Mouse (Mus musculus): ENCODE data around the gene Tspan17.
A peak's percentile ranks its signal among the peaks of the same experiment; 100 is the strongest.

The Tspan17 gene

GRCm38 (mm10) chr13:54805134-54805838 is 16.1 kb downstream of the Tspan17 start:
- DNase-seq (ENCODE audit: low read depth, low spot score), result no peak

GRCm38 (mm10) chr13:54806434-54806976 is 17.3 kb downstream of the Tspan17 start:
- DNase-seq (ENCODE audit: low read depth, low spot score), result no peak

- peak; percentile 39 for DNase-seq (ENCODE audit: low read depth, low spot score)
Measured at GRCm38 (mm10) chr13:54808067-54808466, 18.9 kb downstream of the Tspan17 start.

DNA sequence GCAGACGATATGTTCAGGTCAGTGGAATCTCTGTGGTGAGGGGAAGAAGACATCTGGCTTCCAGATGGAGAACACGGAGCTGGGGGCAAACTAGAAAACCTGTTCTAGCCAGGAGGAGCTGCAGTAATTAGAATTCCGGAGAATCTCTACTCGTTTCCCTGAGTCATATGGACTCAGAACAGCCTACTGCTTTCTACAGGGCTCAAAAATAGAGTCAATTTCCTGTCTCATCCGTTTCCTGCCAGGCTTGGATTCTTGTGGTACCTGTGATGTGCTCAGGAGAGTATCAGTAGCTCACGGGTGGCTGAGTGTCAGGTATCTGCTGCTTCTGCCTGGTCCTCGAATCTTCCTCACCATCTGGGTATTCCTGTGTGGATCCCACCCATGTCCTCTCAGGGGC is 22.3 kb downstream of the Tspan17 start:
- DNase-seq (ENCODE audit: low read depth, low spot score), result peak; percentile 67

- no peak for DNase-seq (ENCODE audit: low read depth, low spot score)
Measured at GRCm38 (mm10) chr13:54813381-54813780, 24.2 kb downstream of the Tspan17 start.

GRCm38 (mm10) chr13:54818399-54819254 is 29.4 kb downstream of the Tspan17 start:
- no peak for DNase-seq (ENCODE audit: low read depth, low spot score)

DNA sequence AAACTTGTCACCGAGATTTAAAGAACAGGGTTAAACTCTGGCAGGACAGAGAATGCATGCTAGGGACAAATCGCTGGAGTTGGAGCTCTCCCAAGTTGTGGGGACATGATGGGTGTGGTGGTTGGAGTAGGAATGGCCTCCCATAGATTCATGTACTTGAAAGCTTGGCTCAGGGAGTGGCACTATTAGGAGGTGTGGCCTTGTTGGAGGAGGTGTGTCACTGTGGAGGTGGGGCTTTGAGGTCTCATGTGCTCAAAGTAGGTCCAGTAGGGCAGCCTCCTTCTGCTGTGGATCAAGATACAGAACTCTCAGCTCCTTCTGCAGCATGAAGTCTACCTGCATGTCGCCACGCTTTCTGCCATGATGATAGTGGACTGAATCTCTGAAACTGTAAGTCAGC is 31.9 kb downstream of the Tspan17 start:
- no peak for DNase-seq (ENCODE audit: low read depth, low spot score)

DNA sequence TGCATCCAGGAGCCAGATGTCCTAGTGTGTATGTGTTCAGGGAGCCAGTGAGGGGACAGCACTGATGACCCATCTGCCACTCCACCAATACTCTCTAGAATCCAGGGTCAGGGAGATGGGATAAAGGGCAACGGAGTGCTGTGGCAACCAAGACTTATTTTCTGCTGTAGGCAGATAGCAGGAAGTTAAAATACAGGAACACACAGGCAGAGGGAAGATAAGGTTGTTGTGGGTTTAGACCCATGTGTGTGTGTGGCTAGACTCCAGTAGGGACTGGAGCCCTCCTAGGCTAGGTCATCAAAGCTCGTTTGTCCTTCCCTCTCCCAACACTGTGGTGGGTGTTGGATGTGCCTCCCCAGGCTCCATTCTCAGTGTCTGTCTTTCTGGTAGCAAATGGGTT is 32.8 kb downstream of the Tspan17 start:
- no peak for DNase-seq (ENCODE audit: low read depth, low spot score)

GRCm38 (mm10) chr13:54824111-54824931 is 35.1 kb downstream of the Tspan17 start:
- no peak for DNase-seq (ENCODE audit: low read depth, low spot score)

GRCm38 (mm10) chr13:54827992-54828391 is 38.8 kb downstream of the Tspan17 start:
- no peak for DNase-seq (ENCODE audit: low read depth, low spot score)

GRCm38 (mm10) chr13:54828508-54828907 is 39.3 kb downstream of the Tspan17 start:
- no peak for DNase-seq (ENCODE audit: low read depth, low spot score)

GRCm38 (mm10) chr13:54829450-54829849 is 40.3 kb downstream of the Tspan17 start:
- no peak for DNase-seq (ENCODE audit: low read depth, low spot score)

- no peak for DNase-seq (ENCODE audit: low read depth, low spot score)
Measured at GRCm38 (mm10) chr13:54836351-54837030, 47.3 kb downstream of the Tspan17 start.

GRCm38 (mm10) chr13:54837061-54837460 is 47.9 kb downstream of the Tspan17 start:
- no peak for DNase-seq (ENCODE audit: low read depth, low spot score)

- DNase-seq (ENCODE audit: low read depth, low spot score), result no peak
Measured at GRCm38 (mm10) chr13:54837471-54837889, 48.3 kb downstream of the Tspan17 start.

GRCm38 (mm10) chr13:54838540-54838939 is 49.4 kb downstream of the Tspan17 start:
- no peak for DNase-seq (ENCODE audit: low read depth, low spot score)

DNA sequence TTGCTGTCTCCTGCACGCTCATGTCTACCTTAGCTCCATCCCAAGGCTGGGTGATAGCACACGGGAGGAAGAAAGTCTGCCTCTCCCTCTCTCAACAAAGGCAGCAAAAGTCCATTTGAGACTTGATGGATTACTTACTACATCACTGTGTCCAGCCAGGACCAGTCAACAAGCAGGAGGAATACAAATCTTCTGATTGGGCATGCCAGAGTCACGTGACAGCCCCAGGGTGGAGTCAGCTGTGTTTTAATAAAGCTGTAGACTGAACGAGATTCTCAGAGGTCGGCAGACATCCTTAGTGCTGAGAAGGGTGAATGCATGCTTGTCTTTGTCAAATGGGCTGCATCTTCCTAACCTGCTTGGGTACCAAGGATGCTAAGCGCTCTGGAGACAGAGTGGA is 50.0 kb downstream of the Tspan17 start:
- no peak for DNase-seq (ENCODE audit: low read depth, low spot score)

- DNase-seq (ENCODE audit: low read depth, low spot score), result no peak
Measured at GRCm38 (mm10) chr13:54844579-54844978, 55.4 kb downstream of the Tspan17 start.

All from telencephalon, adult 2 months (tissue).